ENCODE assay signal across 10 mouse cellular contexts in genomic region chr7:30394871-30395270, GRCm38 (mm10). TPM values are rescaled to one million over a fixed set of nuclear protein-coding genes. Genes with fewer than 3 reads are reported as not detected.
DNase-seq lines count a peak whose midpoint lies in the region; ATAC-seq and TF ChIP-seq lines count a peak whose summit lies in the region.
"Had no signal": no experiment of that assay in that cellular context is flagged by ENCODE, and none has a peak within 500 bp of the region (broad histone marks: within the 10 kb centered on the region; RNA-seq: fewer than 3 reads in every experiment).

No protein-coding gene starts in this region.

- no peak overlapping the region for H3K4me2 ChIP-seq in liver, embryonic 14.5 days (ENCODE audit: low read depth)
- no peak overlapping the region for H3K4me2 ChIP-seq in liver, embryonic 12.5 days
- no peak overlapping the region for H3K4me2 ChIP-seq in stomach, postnatal 0 days (replicated peaks; ENCODE audit: low read depth)
- H3K4me2 ChIP-seq: hindbrain, embryonic 15.5 days had no signal

- H3K4me3 ChIP-seq in cerebellum, adult 2 months (replicated peaks; ENCODE audit: insufficient read depth, low read depth, low read length): no peak overlapping the region
- no peak overlapping the region for H3K4me3 ChIP-seq in liver, embryonic 14.5 days (ENCODE audit: insufficient read depth in 1 of 2, low read depth in 2 of 2, low read length in 2 of 2)
- H3K4me3 ChIP-seq in liver, embryonic 12.5 days: no peak overlapping the region
- H3K4me3 ChIP-seq in stomach, postnatal 0 days (ENCODE audit: low read depth, low read length): no peak overlapping the region
- H3K4me3 ChIP-seq: hindbrain, embryonic 15.5 days had no signal

- ATAC-seq in liver, embryonic 14.5 days (ENCODE audit: insufficient read depth): no peak
- ATAC-seq in liver, embryonic 12.5 days: no peak
- peak; percentile 45; the same call in 1 of the 2 replicates for ATAC-seq in common myeloid progenitor, adult 5-6 weeks (replicated peaks; ENCODE audit: low read depth, poor library complexity, severe bottlenecking)
- no peak for ATAC-seq in stomach, postnatal 0 days (ENCODE audit: low FRiP score, low TSS enrichment)

- no peaks in the 10 kb centered on the region for H3K36me3 ChIP-seq in liver, embryonic 14.5 days (replicated peaks; ENCODE audit: control insufficient read depth, insufficient read depth, low read depth)
- no peaks in the 10 kb centered on the region for H3K36me3 ChIP-seq in liver, embryonic 12.5 days
- no peaks in the 10 kb centered on the region for H3K36me3 ChIP-seq in stomach, postnatal 0 days (ENCODE audit: control insufficient read depth, insufficient read depth, low read length)
- H3K36me3 ChIP-seq: hindbrain, embryonic 15.5 days had no signal

- H3K27ac ChIP-seq in cerebellum, adult 2 months (ENCODE audit: insufficient read depth, low read length): no peak overlapping the region
- H3K27ac ChIP-seq in liver, embryonic 14.5 days: no peak overlapping the region
- H3K27ac ChIP-seq in liver, embryonic 12.5 days: no peak overlapping the region
- H3K27ac ChIP-seq in stomach, postnatal 0 days (replicated peaks): no peak overlapping the region
- H3K27ac ChIP-seq: hindbrain, embryonic 15.5 days had no signal

- H3K4me1 ChIP-seq in cerebellum, adult 2 months (ENCODE audit: control insufficient read depth, insufficient read depth, low read length): no peaks in the 10 kb centered on the region
- peaks cover 0 to 10% of the 10 kb centered on the region in 2 experiments; a peak in 2 of 4 replicates for H3K4me1 ChIP-seq in liver, embryonic 14.5 days (replicated peaks; ENCODE audit: control insufficient read depth in 2 of 2, insufficient read depth in 2 of 2, low read length in 1 of 2)
- H3K4me1 ChIP-seq in liver, embryonic 12.5 days: no peaks in the 10 kb centered on the region
- H3K4me1 ChIP-seq in stomach, postnatal 0 days (replicated peaks; ENCODE audit: control insufficient read depth, insufficient read depth): no peaks in the 10 kb centered on the region

- no peak for TF ChIP-seq EP300 in liver, embryonic 14.5 days (IDR thresholded peaks at IDR 0.05; ENCODE audit: low read depth)
- no peak for TF ChIP-seq EP300 in stomach, postnatal 0 days (optimal IDR thresholded peaks at IDR 0.05)

- no peak overlapping the region for H3K9ac ChIP-seq in liver, embryonic 14.5 days (replicated peaks)
- no peak overlapping the region for H3K9ac ChIP-seq in liver, embryonic 12.5 days
- no peak overlapping the region for H3K9ac ChIP-seq in stomach, postnatal 0 days (ENCODE audit: low read length)
- H3K9ac ChIP-seq: hindbrain, embryonic 15.5 days had no signal

- no peak for TF ChIP-seq POLR2A in cerebellum, adult 2 months (IDR thresholded peaks at IDR 0.05; ENCODE audit: borderline replicate concordance, insufficient read depth, low read length)

- H3K27me3 ChIP-seq in cerebellum, adult 2 months (ENCODE audit: control insufficient read depth, insufficient read depth, low read length): no peaks in the 10 kb centered on the region
- no peaks in the 10 kb centered on the region for H3K27me3 ChIP-seq in liver, embryonic 14.5 days (ENCODE audit: control insufficient read depth, insufficient read depth, low read length)
- H3K27me3 ChIP-seq in liver, embryonic 12.5 days (replicated peaks): no peaks in the 10 kb centered on the region
- H3K27me3 ChIP-seq in stomach, postnatal 0 days (ENCODE audit: control insufficient read depth, insufficient read depth, low read length): no peaks in the 10 kb centered on the region
- H3K27me3 ChIP-seq: hindbrain, embryonic 15.5 days had no signal

- 0 out of 2 replicates have a peak, but pooled peaks have one; percentile 5 for TF ChIP-seq CTCF in cerebellum, adult 2 months (IDR thresholded peaks at IDR 0.05; ENCODE audit: borderline replicate concordance, insufficient read depth, low read depth, low read length)
- TF ChIP-seq CTCF in liver, embryonic 14.5 days (IDR thresholded peaks at IDR 0.05; ENCODE audit: low read depth): peak; percentile 27
- TF ChIP-seq CTCF in stomach, postnatal 0 days (IDR thresholded peaks at IDR 0.05; ENCODE audit: low read depth): peak; percentile 45

- no peak for DNase-seq in cerebellum, adult 2 months
- no peak for DNase-seq in cerebellum, postnatal 14 days
- no peak for DNase-seq in liver, embryonic 14.5 days (ENCODE audit: low read depth in 3 of 3, low spot score in 3 of 3)
- DNase-seq in stomach, postnatal 0 days (ENCODE audit: low spot score): no peak
- DNase-seq in cerebellum, adult 11 months: no peak
- DNase-seq in layer of hippocampus, adult 9-10 months (ENCODE audit: low spot score): no peak
- DNase-seq: right cerebral cortex, postnatal 25 days had no signal

- WGBS in cerebellum, adult 2 months: 56% methylated on average over 2 of the region's 2 CpGs
- 34% methylated on average over 2 of the region's 2 CpGs for WGBS in liver, embryonic 14.5 days (ENCODE audit: insufficient replicate concordance)
- 38% methylated on average over 2 of the region's 2 CpGs for WGBS in liver, embryonic 12.5 days (ENCODE audit: insufficient replicate concordance)
- WGBS in stomach, postnatal 0 days: 43% methylated on average over 2 of the region's 2 CpGs

- H3K9me3 ChIP-seq in liver, embryonic 14.5 days (ENCODE audit: control insufficient read depth, low read length): no peaks in the 10 kb centered on the region
- no peaks in the 10 kb centered on the region for H3K9me3 ChIP-seq in liver, embryonic 12.5 days (replicated peaks)
- H3K9me3 ChIP-seq in stomach, postnatal 0 days (ENCODE audit: control insufficient read depth, low read length): no peaks in the 10 kb centered on the region
- H3K9me3 ChIP-seq: hindbrain, embryonic 15.5 days had no signal

RNA-seq across cellular contexts. Expression of gene Tyrobp, which starts 18.7 kb away (rescaled TPM):
- 23.5 and 32.5 TPM in 2 replicates for polyA plus RNA-seq in cerebellum, adult 2 months (2012; rRNA removed)
- 78.3 and 95.0 TPM in 2 replicates for polyA plus RNA-seq in liver, embryonic 14.5 days (2012; rRNA removed)
- 105 and 113 TPM in 2 replicates for polyA plus RNA-seq in liver, embryonic 14.5 days (2014; fragmentation: Nextera tagmentation; extraction: Ambion mirVana)
- polyA plus RNA-seq in liver, embryonic 12.5 days (2016; fragmentation: Nextera tagmentation; extraction: Ambion mirVana): 51.1 and 52.7 TPM in 2 replicates
- total RNA-seq in common myeloid progenitor, adult 5-6 weeks (2017): 94.7 and 118 TPM in 2 replicates
- polyA plus RNA-seq in stomach, postnatal 0 days (2015; fragmentation: Nextera tagmentation; extraction: Ambion mirVana): 66.6 and 71.0 TPM in 2 replicates

RNA-seq across cellular contexts. Expression of gene Hcst, which starts 24.8 kb away (rescaled TPM):
- 0.34 and 0.84 TPM in 2 replicates for polyA plus RNA-seq in cerebellum, adult 2 months (2012; rRNA removed)
- polyA plus RNA-seq in liver, embryonic 14.5 days (2012; rRNA removed): 3.3 and 4.7 TPM in 2 replicates
- 4.5 and 4.9 TPM in 2 replicates for polyA plus RNA-seq in liver, embryonic 14.5 days (2014; fragmentation: Nextera tagmentation; extraction: Ambion mirVana)
- 3.0 and 4.1 TPM in 2 replicates for polyA plus RNA-seq in liver, embryonic 12.5 days (2016; fragmentation: Nextera tagmentation; extraction: Ambion mirVana)
- 9.4 and 11.9 TPM in 2 replicates for total RNA-seq in common myeloid progenitor, adult 5-6 weeks (2017)
- 3.2 and 3.7 TPM in 2 replicates for polyA plus RNA-seq in stomach, postnatal 0 days (2015; fragmentation: Nextera tagmentation; extraction: Ambion mirVana)

RNA-seq across cellular contexts. Expression of gene Nfkbid, which starts 26.7 kb away (rescaled TPM):
- 5.1 and 5.4 TPM in 2 replicates for polyA plus RNA-seq in cerebellum, adult 2 months (2012; rRNA removed)
- polyA plus RNA-seq in liver, embryonic 14.5 days (2012; rRNA removed): 0.92 and 1.2 TPM in 2 replicates
- 0.69 and 1.1 TPM in 2 replicates for polyA plus RNA-seq in liver, embryonic 14.5 days (2014; fragmentation: Nextera tagmentation; extraction: Ambion mirVana)
- 1.5 and 2.1 TPM in 2 replicates for polyA plus RNA-seq in liver, embryonic 12.5 days (2016; fragmentation: Nextera tagmentation; extraction: Ambion mirVana)
- 9.0 and 13.0 TPM in 2 replicates for total RNA-seq in common myeloid progenitor, adult 5-6 weeks (2017)
- polyA plus RNA-seq in stomach, postnatal 0 days (2015; fragmentation: Nextera tagmentation; extraction: Ambion mirVana): 1.1 TPM in 2 replicates

RNA-seq across cellular contexts. Expression of gene Lrfn3, which starts 32.3 kb away (rescaled TPM):
- 20.4 and 22.1 TPM in 2 replicates for polyA plus RNA-seq in cerebellum, adult 2 months (2012; rRNA removed)
- polyA plus RNA-seq in liver, embryonic 14.5 days (2012; rRNA removed): 1.4 and 1.7 TPM in 2 replicates
- 0.79 and 1.2 TPM in 2 replicates for polyA plus RNA-seq in liver, embryonic 14.5 days (2014; fragmentation: Nextera tagmentation; extraction: Ambion mirVana)
- polyA plus RNA-seq in liver, embryonic 12.5 days (2016; fragmentation: Nextera tagmentation; extraction: Ambion mirVana): 1.9 and 2.1 TPM in 2 replicates
- total RNA-seq in common myeloid progenitor, adult 5-6 weeks (2017): not detected in 2 replicates
- polyA plus RNA-seq in stomach, postnatal 0 days (2015; fragmentation: Nextera tagmentation; extraction: Ambion mirVana): 2.9 and 3.3 TPM in 2 replicates

RNA-seq across cellular contexts. Expression of gene Aplp1, which starts 50.5 kb away (rescaled TPM):
- 782 and 892 TPM in 2 replicates for polyA plus RNA-seq in cerebellum, adult 2 months (2012; rRNA removed)
- 2.9 and 4.0 TPM in 2 replicates for polyA plus RNA-seq in liver, embryonic 14.5 days (2012; rRNA removed)
- polyA plus RNA-seq in liver, embryonic 14.5 days (2014; fragmentation: Nextera tagmentation; extraction: Ambion mirVana): 3.5 and 4.5 TPM in 2 replicates
- 7.5 and 8.2 TPM in 2 replicates for polyA plus RNA-seq in liver, embryonic 12.5 days (2016; fragmentation: Nextera tagmentation; extraction: Ambion mirVana)
- not detected in 2 replicates for total RNA-seq in common myeloid progenitor, adult 5-6 weeks (2017)
- 21.7 and 24.1 TPM in 2 replicates for polyA plus RNA-seq in stomach, postnatal 0 days (2015; fragmentation: Nextera tagmentation; extraction: Ambion mirVana)
